Mouse (Mus musculus) forebrain, embryonic 15.5 days (tissue): ENCODE measurements around the gene Tnrc6a. TPM values are rescaled to one million over a fixed set of nuclear protein-coding genes. Genes with fewer than 3 reads are reported as not detected.

Experiments used
- ATAC-seq: fragments of 200-750 bp; cut with Nextera tagmentation; replicated peaks from 2 replicates; pipeline ENCODE4 v1.8.0; 2017; ENCODE audit warnings: mild to moderate bottlenecking, moderate TSS enrichment, moderate library complexity
- H3K27ac ChIP-seq: fragments of 300-500 bp; sonication (generic); replicated peaks from 2 replicates; pipeline ENCODE4 v1.5.1; 2015; ENCODE audit warnings: mild to moderate bottlenecking, inconsistent platforms
- H3K27me3 ChIP-seq: fragments of 300-500 bp; sonication (generic); 2 replicates; pipeline ENCODE4 v1.6.1; 2015; ENCODE audit warnings: inconsistent platforms
- H3K36me3 ChIP-seq: fragments of 300-500 bp; sonication (generic); 2 replicates; pipeline ENCODE4 v1.6.1; 2015; ENCODE audit warnings: mild to moderate bottlenecking, inconsistent platforms
- H3K4me1 ChIP-seq: fragments of 300-500 bp; sonication (generic); 2 replicates; pipeline ENCODE4 v1.6.1; 2015; ENCODE audit warnings: inconsistent platforms
- H3K4me2 ChIP-seq: fragments of 300-500 bp; sonication (generic); replicated peaks from 2 replicates; pipeline ENCODE4 v1.6.1; 2015; ENCODE audit warnings: mild to moderate bottlenecking, inconsistent platforms
- H3K4me3 ChIP-seq: fragments of 300-500 bp; sonication (generic); 2 replicates; pipeline ENCODE4 v1.5.1; 2015; ENCODE audit warnings: mild to moderate bottlenecking, inconsistent platforms
- H3K9ac ChIP-seq: fragments of 300-500 bp; sonication (generic); replicated peaks from 2 replicates; pipeline ENCODE4 v1.6.1; 2015; ENCODE audit warnings: mild to moderate bottlenecking, inconsistent platforms
- H3K9me3 ChIP-seq: fragments of 300-500 bp; sonication (generic); 2 replicates; pipeline ENCODE4 v1.6.1; 2016; ENCODE audit warnings: inconsistent platforms
- WGBS: fragments of 180-500 bp; shearing (Covaris S2); methylation state at CpG from one replicate; pipeline ENCODE4 v1.1.7; 2015; ENCODE audit warnings: mixed read lengths; 5-methylcytosine and 5-hydroxymethylcytosine counted together
- polyA plus RNA-seq: library from polyadenylated mRNA; unstranded; fragments of >200 nt; fragmentation: Nextera tagmentation; extraction: Ambion mirVana; gene quantifications from 2 replicates; pipeline ENCODE4 v1.2.1, GENCODE M21; 2015

Tnrc6a gene
- polyA plus RNA-seq, 1 experiment from 2014 or later: 52.7 TPM

- peaks cover 56% of the 10 kb centered on the region for H3K4me1 ChIP-seq
- H3K27me3 ChIP-seq: no peaks in the 10 kb centered on the region
- ATAC-seq: no peak
- 39% methylated on average over 1 of the region's 1 CpGs for WGBS
- H3K9me3 ChIP-seq: no peaks in the 10 kb centered on the region
- H3K4me2 ChIP-seq: no peak overlapping the region
- H3K36me3 ChIP-seq: no peaks in the 10 kb centered on the region
- H3K9ac ChIP-seq: no peak overlapping the region
- no peak overlapping the region for H3K4me3 ChIP-seq
- H3K27ac ChIP-seq: no peak overlapping the region
Observed at GRCm38 (mm10) chr7:123127981-123128380, 4.3 kb downstream of the Tnrc6a start.

GRCm38 (mm10) chr7:123129061-123129460, 5.4 kb downstream of the Tnrc6a start:
- Histone ChIP-seq H3K4me1 (peaks cover 53% of the 10 kb centered on the region), H3K9me3 (no peaks in the 10 kb centered on the region)
- no peak for ATAC-seq

GRCm38 (mm10) chr7:123130198-123130597, 6.5 kb downstream of the Tnrc6a start:
- H3K36me3 ChIP-seq: no peaks in the 10 kb centered on the region
- H3K27me3 ChIP-seq: no peaks in the 10 kb centered on the region
- no peak overlapping the region for H3K9ac ChIP-seq
- no peaks in the 10 kb centered on the region for H3K9me3 ChIP-seq
- no peak overlapping the region for H3K27ac ChIP-seq
- no peak overlapping the region for H3K4me2 ChIP-seq
- no peak overlapping the region for H3K4me3 ChIP-seq
- 50% methylated on average over 2 of the region's 2 CpGs for WGBS
- peaks cover 61% of the 10 kb centered on the region for H3K4me1 ChIP-seq
- no peak for ATAC-seq

More at GRCm38 (mm10) chr7:123129061-123129460, 5.4 kb downstream of the Tnrc6a start:
- Histone ChIP-seq H3K36me3 (no peaks in the 10 kb centered on the region), H3K27ac (no peak overlapping the region), H3K27me3 (no peaks in the 10 kb centered on the region), H3K4me3 (no peak overlapping the region), H3K9ac (no peak overlapping the region), H3K4me2 (no peak overlapping the region)
- WGBS: 85% methylated on average over 2 of the region's 2 CpGs

- no peaks in the 10 kb centered on the region for H3K36me3 ChIP-seq
- H3K4me3 ChIP-seq: no peak overlapping the region
- H3K4me2 ChIP-seq: no peak overlapping the region
- ATAC-seq: no peak
- H3K9ac ChIP-seq: no peak overlapping the region
- H3K27me3 ChIP-seq: no peaks in the 10 kb centered on the region
- peaks cover 42% of the 10 kb centered on the region for H3K4me1 ChIP-seq
- H3K27ac ChIP-seq: no peak overlapping the region
- no peaks in the 10 kb centered on the region for H3K9me3 ChIP-seq
- WGBS: 96% methylated on average over 2 of the region's 2 CpGs
Observed at GRCm38 (mm10) chr7:123132401-123132800, 8.7 kb downstream of the Tnrc6a start.

DNA sequence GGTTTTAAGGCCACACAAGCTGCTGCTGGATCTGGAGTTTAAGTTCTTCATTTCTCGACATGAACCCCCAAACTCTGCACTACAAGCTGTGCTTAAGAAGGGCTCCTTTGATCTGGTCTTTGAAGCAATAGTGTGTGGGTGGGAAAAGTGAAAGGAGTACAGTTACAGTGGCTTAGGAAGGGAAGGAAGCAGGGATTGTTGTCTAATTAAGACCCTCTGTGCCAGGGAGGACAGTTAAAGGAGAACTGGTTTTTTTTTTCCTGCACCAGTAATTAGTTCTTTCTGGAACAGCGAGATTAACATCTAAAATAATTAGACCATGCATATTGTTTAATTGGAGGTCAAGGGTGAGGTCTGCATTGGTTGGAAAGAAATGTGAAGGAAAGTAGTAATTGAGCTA, 11.2 kb downstream of the Tnrc6a start:
- 0 out of 2 replicates have a peak, but pooled peaks cover 3% of the 10 kb centered on the region for H3K36me3 ChIP-seq
- peaks cover 31% of the 10 kb centered on the region for H3K4me1 ChIP-seq
- no peak for ATAC-seq
- WGBS: 11% methylated on average over 2 of the region's 2 CpGs
- H3K27me3 ChIP-seq: no peaks in the 10 kb centered on the region
- H3K4me2 ChIP-seq: no peak overlapping the region
- H3K9me3 ChIP-seq: no peaks in the 10 kb centered on the region
- H3K9ac ChIP-seq: no peak overlapping the region
- H3K4me3 ChIP-seq: no peak overlapping the region
- no peak overlapping the region for H3K27ac ChIP-seq

GRCm38 (mm10) chr7:123135655-123136054, 12.0 kb downstream of the Tnrc6a start:
- H3K27ac ChIP-seq: no peak overlapping the region
- no peak overlapping the region for H3K9ac ChIP-seq
- H3K4me2 ChIP-seq: no peak overlapping the region
- H3K9me3 ChIP-seq: no peaks in the 10 kb centered on the region
- no peaks in the 10 kb centered on the region for H3K27me3 ChIP-seq
- H3K4me3 ChIP-seq: no peak overlapping the region
- no peak for ATAC-seq
- 86% methylated on average over 3 of the region's 3 CpGs for WGBS
- 0 out of 2 replicates have a peak, but pooled peaks cover 3% of the 10 kb centered on the region for H3K36me3 ChIP-seq
- H3K4me1 ChIP-seq: peaks cover 24% of the 10 kb centered on the region

DNA sequence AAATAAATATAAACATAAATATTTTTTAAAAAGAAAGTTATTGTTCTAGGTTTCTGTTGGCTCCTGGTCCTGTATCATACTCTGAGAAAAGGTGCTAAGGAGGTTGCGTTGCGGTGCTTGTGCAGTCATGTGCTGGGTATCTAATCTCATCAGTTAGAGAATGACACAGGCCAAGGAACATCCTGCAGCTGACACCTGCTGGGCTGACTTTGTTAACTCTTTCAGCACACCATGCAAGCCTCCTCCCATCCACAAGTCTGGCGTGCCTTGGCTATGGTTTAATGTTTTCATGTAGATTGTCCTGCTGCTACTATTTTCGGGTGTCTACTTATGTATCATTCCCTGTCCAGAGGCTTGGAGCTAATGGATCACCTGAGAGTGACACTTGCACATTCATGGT, 14.3 kb downstream of the Tnrc6a start:
- ATAC-seq: no peak
- no peak overlapping the region for H3K27ac ChIP-seq
- H3K9ac ChIP-seq: no peak overlapping the region
- no peaks in the 10 kb centered on the region for H3K9me3 ChIP-seq
- WGBS: 85% methylated on average over 4 of the region's 4 CpGs
- no peak overlapping the region for H3K4me3 ChIP-seq
- no peaks in the 10 kb centered on the region for H3K27me3 ChIP-seq
- no peak overlapping the region for H3K4me2 ChIP-seq
- peaks cover 15% of the 10 kb centered on the region for H3K4me1 ChIP-seq
- 0 out of 2 replicates have a peak, but pooled peaks cover 3% of the 10 kb centered on the region for H3K36me3 ChIP-seq

- H3K4me1 ChIP-seq: no peaks in the 10 kb centered on the region
- WGBS: 82% methylated on average over 10 of the region's 10 CpGs
- no peaks in the 10 kb centered on the region for H3K9me3 ChIP-seq
- H3K36me3 ChIP-seq: peaks cover 13% of the 10 kb centered on the region
- H3K9ac ChIP-seq: no peak overlapping the region
- no peak overlapping the region for H3K4me3 ChIP-seq
- ATAC-seq: no peak
- H3K4me2 ChIP-seq: no peak overlapping the region
- H3K27me3 ChIP-seq: no peaks in the 10 kb centered on the region
- H3K27ac ChIP-seq: no peak overlapping the region
Observed at GRCm38 (mm10) chr7:123146141-123146846, 22.6 kb downstream of the Tnrc6a start.

- no peak overlapping the region for H3K4me2 ChIP-seq
- ATAC-seq: no peak
- no peaks in the 10 kb centered on the region for H3K27me3 ChIP-seq
- H3K4me3 ChIP-seq: no peak overlapping the region
- no peaks in the 10 kb centered on the region for H3K4me1 ChIP-seq
- no peaks in the 10 kb centered on the region for H3K9me3 ChIP-seq
- H3K9ac ChIP-seq: no peak overlapping the region
- peaks cover 13% of the 10 kb centered on the region for H3K36me3 ChIP-seq
- 100% methylated on average over 2 of the region's 2 CpGs for WGBS
- no peak overlapping the region for H3K27ac ChIP-seq
Observed at GRCm38 (mm10) chr7:123147787-123148186, 24.1 kb downstream of the Tnrc6a start.

- no peak overlapping the region for H3K27ac ChIP-seq
Observed at GRCm38 (mm10) chr7:123148935-123149334, 25.2 kb downstream of the Tnrc6a start.

DNA sequence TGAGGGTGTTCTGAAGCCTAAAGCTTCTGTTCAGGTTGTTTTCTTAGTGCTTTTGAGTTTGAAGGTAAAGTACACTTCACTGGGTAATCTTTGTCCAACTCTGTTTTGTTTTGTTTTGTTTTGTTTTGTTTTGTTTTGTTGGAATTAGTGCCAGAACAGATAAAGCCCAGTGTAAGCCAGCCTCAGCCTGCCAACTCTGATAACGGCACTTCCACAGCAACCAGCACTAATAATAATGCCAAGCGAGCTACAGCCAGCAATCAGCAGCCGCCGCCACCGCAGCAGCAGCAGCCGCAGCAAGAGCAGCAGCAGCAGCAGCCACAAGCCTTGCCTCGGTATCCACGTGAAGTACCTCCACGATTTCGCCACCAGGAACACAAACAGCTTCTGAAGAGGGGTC, 38.7 kb downstream of the Tnrc6a start:
- no peak for ATAC-seq
- no peak overlapping the region for H3K4me2 ChIP-seq
- no peaks in the 10 kb centered on the region for H3K27me3 ChIP-seq
- no peaks in the 10 kb centered on the region for H3K9me3 ChIP-seq
- H3K27ac ChIP-seq: no peak overlapping the region
- H3K4me1 ChIP-seq: no peaks in the 10 kb centered on the region
- peaks cover 58% of the 10 kb centered on the region for H3K36me3 ChIP-seq
- no peak overlapping the region for H3K4me3 ChIP-seq
- no peak overlapping the region for H3K9ac ChIP-seq
- 79% methylated on average over 10 of the region's 10 CpGs for WGBS

More at GRCm38 (mm10) chr7:123148935-123149334, 25.2 kb downstream of the Tnrc6a start:
- Histone ChIP-seq H3K9ac (no peak overlapping the region), H3K4me2 (no peak overlapping the region), H3K27me3 (no peaks in the 10 kb centered on the region), H3K4me3 (no peak overlapping the region), H3K36me3 (peaks cover 16% of the 10 kb centered on the region), H3K4me1 (no peaks in the 10 kb centered on the region), H3K9me3 (no peaks in the 10 kb centered on the region)
- 89% methylated on average over 9 of the region's 9 CpGs for WGBS
- no peak for ATAC-seq

DNA sequence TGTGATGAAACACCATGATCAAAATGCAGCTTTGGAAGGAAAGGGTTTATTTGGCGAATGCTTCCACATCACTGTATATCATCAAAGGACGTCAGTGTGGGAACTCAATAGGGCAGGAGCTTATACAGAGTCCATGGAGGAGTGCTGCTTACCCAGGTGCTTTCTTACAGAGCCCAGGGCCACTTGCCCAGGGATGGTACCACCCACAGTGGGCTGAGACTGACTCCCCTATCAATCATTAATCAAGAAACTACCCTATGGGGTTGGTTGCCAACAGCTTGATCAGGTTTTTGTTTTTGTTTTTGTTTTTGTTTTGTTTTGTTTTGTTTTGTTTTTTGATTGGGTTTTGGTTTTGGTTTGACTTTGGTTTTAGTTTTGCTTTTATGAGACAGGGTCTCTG, 43.8 kb downstream of the Tnrc6a start:
- Histone ChIP-seq H3K27ac (no peak overlapping the region), H3K9ac (no peak overlapping the region), H3K36me3 (peaks cover 92% of the 10 kb centered on the region), H3K27me3 (no peaks in the 10 kb centered on the region), H3K9me3 (no peaks in the 10 kb centered on the region), H3K4me1 (no peaks in the 10 kb centered on the region), H3K4me2 (no peak overlapping the region), H3K4me3 (no peak overlapping the region)
- 94% methylated on average over 2 of the region's 2 CpGs for WGBS
- ATAC-seq: no peak

DNA sequence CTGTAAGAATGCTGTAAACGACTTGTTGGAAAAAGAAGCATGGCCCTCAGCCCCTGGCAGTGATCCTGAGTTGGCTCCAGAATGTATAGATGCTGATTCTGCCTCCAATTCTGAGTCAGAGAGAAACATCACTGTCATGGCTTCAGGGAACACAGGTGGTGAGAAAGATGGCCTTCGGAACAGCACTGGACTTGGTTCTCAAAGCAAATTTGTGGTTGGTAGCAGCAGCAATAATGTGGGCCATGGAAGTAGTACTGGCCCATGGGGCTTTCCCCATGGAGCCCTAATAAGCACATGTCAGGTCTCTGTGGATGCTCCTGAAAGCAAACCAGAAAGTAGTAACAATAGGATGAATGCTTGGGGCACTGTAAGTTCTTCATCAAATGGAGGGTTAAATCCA, 45.9 kb downstream of the Tnrc6a start:
- H3K9me3 ChIP-seq: no peaks in the 10 kb centered on the region
- H3K36me3 ChIP-seq: peaks cover 89% of the 10 kb centered on the region
- no peak overlapping the region for H3K4me3 ChIP-seq
- H3K4me1 ChIP-seq: no peaks in the 10 kb centered on the region
- H3K27ac ChIP-seq: no peak overlapping the region
- no peak overlapping the region for H3K9ac ChIP-seq
- no peak overlapping the region for H3K4me2 ChIP-seq
- no peaks in the 10 kb centered on the region for H3K27me3 ChIP-seq
- ATAC-seq: no peak
- 88% methylated on average over 2 of the region's 2 CpGs for WGBS
